Mouse (Mus musculus) frontal cortex, postnatal 36 days (tissue): ENCODE data around the gene Slc44a4.
"Not testable (repeated sequence)": the region's sequence is repeated elsewhere in the genome, so short reads cannot be mapped to it uniquely, and the experiment has no call there.

Experiments used
- DNase-seq, 2 experiments: peaks; one replicate each; pipeline ENCODE4 v3.0.0; 2022; ENCODE audit warnings: low spot score in 2 of 2

Gene Slc44a4

GRCm38 (mm10) chr17:34943128-34943815 is 29.0 kb downstream of the Slc44a4 start:
- DNase-seq, result no peak

DNA sequence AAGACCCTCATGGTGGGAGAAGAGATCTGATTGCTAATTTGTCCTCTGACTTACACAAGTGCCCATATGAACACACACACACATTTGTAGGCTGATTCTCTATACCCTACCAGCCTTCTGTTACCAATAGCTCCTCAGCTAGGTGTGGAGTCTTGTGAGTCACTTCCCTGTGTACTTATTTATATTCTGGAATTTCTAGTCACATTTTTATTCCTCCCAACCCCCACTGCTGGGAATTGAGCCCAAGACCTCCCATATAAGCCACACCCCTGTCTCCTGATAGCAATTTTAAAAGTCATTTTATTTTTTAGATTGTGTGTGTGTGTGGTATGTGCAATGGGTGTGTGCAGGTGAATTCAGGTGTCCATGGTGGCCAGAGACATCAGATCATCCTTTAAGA is 30.1 kb downstream of the Slc44a4 start:
- DNase-seq, result no peak

GRCm38 (mm10) chr17:34946486-34947140 is 32.3 kb downstream of the Slc44a4 start:
- DNase-seq, result no peak

GRCm38 (mm10) chr17:34947606-34948005 is 33.3 kb downstream of the Slc44a4 start:
- DNase-seq, result no peak

GRCm38 (mm10) chr17:34948721-34949552 is 34.7 kb downstream of the Slc44a4 start:
- not testable (repeated sequence) for DNase-seq

DNA sequence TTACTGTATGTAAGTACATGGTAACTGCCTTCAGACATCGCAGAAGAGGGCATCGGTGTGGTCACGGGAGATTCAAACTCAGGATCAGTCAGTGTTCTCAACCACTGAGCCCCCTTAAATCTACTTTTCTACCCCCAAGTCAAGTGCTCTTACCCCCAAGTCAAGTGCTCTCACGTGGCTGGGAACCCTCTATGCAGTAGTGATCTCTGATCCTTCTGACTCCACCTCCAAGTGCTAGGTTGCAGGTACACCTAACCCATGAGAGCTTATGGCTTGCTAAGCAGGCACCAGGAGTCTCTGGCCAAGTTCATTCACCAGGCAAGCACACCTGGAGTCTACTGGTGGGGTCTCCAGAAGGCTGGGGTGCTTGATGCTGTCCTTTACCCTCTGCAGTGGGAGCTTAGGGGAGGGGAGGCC is 35.3 kb downstream of the Slc44a4 start:
- DNase-seq, result no peak

- DNase-seq, result no peak
Measured at GRCm38 (mm10) chr17:34950514-34951455, 36.5 kb downstream of the Slc44a4 start.

DNA sequence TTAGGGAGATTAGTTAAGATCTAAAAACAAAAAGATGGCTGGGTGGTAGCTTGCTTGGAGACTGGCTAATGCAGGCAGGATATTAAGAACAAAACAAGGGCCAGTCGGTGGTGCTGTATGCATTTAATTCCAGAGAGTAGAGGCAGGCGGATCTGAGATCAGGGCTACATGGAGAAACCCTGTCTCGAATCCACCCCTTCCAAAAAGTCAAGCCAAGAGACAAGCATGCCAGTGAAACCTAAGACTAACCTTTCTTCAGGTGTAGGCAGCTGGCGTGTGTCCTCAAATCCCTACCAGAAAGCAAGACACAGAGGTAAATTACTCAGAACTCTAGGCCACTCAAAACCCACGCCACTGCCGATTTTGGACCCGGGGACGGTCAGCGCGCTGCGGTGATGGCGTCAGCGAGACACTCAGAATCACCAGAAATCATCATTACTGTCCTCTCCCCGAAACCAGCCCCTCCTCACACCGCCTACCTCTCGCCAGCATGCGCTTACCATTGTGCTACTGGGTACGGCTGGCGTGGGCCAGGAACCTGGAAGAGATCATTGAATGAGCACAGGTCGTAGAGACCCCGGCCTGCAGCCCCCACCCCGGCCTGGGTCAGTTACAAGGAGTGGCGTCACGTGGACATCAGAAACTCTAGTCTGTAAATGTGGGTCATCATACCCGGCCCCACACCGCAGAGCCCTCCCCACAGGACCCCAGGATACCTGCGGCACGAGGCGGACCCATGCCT is 37.5 kb downstream of the Slc44a4 start:
- DNase-seq, result peak; percentile 53 to 56

GRCm38 (mm10) chr17:34952378-34953040 is 38.2 kb downstream of the Slc44a4 start:
- DNase-seq, result peak; percentile 75

- DNase-seq, result no peak
Measured at GRCm38 (mm10) chr17:34953258-34953657, 39.0 kb downstream of the Slc44a4 start.

GRCm38 (mm10) chr17:34953904-34954303 is 39.6 kb downstream of the Slc44a4 start:
- no peak for DNase-seq

- DNase-seq, result no peak
Measured at GRCm38 (mm10) chr17:34954831-34955230, 40.6 kb downstream of the Slc44a4 start.

DNA sequence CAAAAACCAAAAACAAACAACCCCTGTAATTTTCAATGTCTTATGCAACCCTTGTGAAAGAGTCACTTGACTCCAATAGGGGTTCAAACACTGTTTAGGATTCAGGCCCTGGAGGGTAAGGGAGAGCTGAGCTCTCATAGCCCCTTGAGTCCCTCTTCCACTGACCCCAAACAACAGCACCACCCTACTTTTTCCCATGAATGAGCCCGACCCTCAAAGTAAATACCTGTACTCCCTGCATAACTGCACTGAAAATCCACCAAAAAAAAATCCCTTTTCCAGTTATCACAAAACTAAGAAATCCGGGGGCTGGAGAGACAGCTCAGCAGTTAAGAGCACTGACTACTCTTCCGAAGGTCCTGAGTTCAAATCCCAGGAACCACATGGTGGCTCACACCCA is 41.6 kb downstream of the Slc44a4 start:
- no peak for DNase-seq

GRCm38 (mm10) chr17:34956340-34956739 is 42.1 kb downstream of the Slc44a4 start:
- no peak for DNase-seq

- not testable (repeated sequence) for DNase-seq
Measured at GRCm38 (mm10) chr17:34957291-34957690, 43.0 kb downstream of the Slc44a4 start.

DNA sequence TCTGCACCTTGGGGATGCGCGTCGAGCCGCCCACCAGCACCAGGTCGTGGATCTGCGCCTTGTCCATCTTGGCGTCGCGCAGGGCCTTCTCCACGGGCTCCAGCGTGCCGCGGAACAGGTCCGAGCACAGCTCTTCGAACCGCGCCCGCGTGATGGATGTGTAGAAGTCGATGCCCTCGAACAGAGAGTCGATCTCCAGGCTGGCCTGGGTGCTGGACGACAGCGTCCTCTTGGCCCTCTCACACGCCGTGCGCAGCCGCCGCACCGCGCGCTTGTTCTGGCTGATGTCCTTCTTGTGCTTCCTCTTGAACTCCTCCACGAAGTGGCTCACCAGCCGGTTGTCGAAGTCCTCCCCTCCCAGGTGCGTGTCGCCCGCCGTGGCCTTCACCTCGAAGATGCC is 43.7 kb downstream of the Slc44a4 start:
- DNase-seq, result not testable (repeated sequence)

- DNase-seq, result not testable (repeated sequence)
Measured at GRCm38 (mm10) chr17:34958734-34959129, 44.5 kb downstream of the Slc44a4 start.

GRCm38 (mm10) chr17:34959130-34959778 is 45.0 kb downstream of the Slc44a4 start, which contains the start of gene Hspa1b:
Gene Hspa1b (minus strand): TSS chr17:34959238.
- DNase-seq, result peak; percentile 87 to 89

DNA sequence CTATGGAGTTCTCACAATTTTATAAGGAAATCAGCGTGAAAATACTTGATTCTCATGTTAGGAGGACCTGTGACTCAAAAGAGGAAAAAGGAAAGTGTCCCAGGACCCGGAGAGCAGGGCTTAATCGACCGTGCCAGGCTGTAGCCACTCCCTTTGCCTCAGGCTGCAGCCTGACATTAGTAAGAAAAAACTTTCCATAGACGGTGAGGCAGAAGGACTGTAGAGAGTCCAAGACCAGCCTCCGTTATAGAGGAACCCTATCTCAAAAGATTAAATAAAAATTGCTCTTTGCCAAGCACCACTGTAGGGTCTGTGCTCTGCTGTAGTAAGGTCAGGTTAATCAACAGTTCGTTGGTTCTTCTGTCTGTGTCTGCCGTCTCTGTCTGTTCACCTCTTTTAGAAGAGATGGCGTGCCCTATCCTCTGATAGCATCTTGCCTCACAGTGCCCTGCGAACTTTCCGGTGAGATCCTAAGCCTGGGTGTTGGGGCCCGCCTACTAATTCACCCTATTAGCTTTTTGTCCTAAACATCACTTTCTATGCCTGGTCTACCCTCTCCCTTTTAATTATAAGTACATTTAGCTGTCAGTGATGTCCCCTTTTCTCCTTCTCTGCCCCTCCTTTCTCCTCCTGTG is 45.7 kb downstream of the Slc44a4 start:
- DNase-seq, result no peak
